Mouse (Mus musculus) adrenal gland, postnatal 4 days (tissue): ENCODE results near the gene Dhx32. TPM values are rescaled to one million over a fixed set of nuclear protein-coding genes. Genes with fewer than 3 reads are reported as not detected.
"Not testable (repeated sequence)": the region's sequence is repeated elsewhere in the genome, so short reads cannot be mapped to it uniquely, and the experiment has no call there.

ENCODE experiments used
- DNase-seq, 2 experiments: peaks; one replicate each; pipeline ENCODE4 v3.0.0; 2021 to 2022; ENCODE audit warnings: low spot score in 2 of 2, mixed read lengths in 2 of 2
- total RNA-seq, 2 experiments: library from RNA; stranded (reverse); gene quantifications; 2 replicates each; pipeline ENCODE4 v1.2.3; 2021

Gene Dhx32
- total RNA-seq, 2 experiments from 2014 or later, result 54.6 to 57.6 TPM

GRCm38 (mm10) chr7:133731971-133732645, 50.4 kb downstream of the Dhx32 start:
- no peak for DNase-seq

- no peak for DNase-seq
These were observed 52.0 kb downstream of the Dhx32 start for GRCm38 (mm10) chr7:133730324-133731191.

- DNase-seq, result no peak
These were observed 53.2 kb downstream of the Dhx32 start for GRCm38 (mm10) chr7:133729351-133729750.

GRCm38 (mm10) chr7:133727027-133727426, 55.5 kb downstream of the Dhx32 start:
- DNase-seq, result no peak

GRCm38 (mm10) chr7:133725571-133725970, 57.0 kb downstream of the Dhx32 start:
- DNase-seq, result no peak

GRCm38 (mm10) chr7:133724844-133725243, 57.7 kb downstream of the Dhx32 start:
- DNase-seq, result no peak

- no peak for DNase-seq
These were observed 61.9 kb downstream of the Dhx32 start for GRCm38 (mm10) chr7:133720616-133721015.

GRCm38 (mm10) chr7:133718580-133718979, 63.9 kb downstream of the Dhx32 start:
- DNase-seq, result no peak

GRCm38 (mm10) chr7:133715387-133715786, 67.1 kb downstream of the Dhx32 start:
- no peak for DNase-seq

GRCm38 (mm10) chr7:133707301-133707700, 75.2 kb downstream of the Dhx32 start:
- DNase-seq, result no peak

- DNase-seq, result no peak
These were observed 78.6 kb downstream of the Dhx32 start for GRCm38 (mm10) chr7:133703906-133704305.

- DNase-seq, result no peak
These were observed 80.2 kb downstream of the Dhx32 start for GRCm38 (mm10) chr7:133702333-133702732.

- DNase-seq, result no peak
These were observed 81.2 kb downstream of the Dhx32 start for GRCm38 (mm10) chr7:133701366-133701765.

GRCm38 (mm10) chr7:133699885-133700284, 82.6 kb downstream of the Dhx32 start:
- DNase-seq, result no peak

- no peak for DNase-seq
These were observed 84.4 kb downstream of the Dhx32 start for GRCm38 (mm10) chr7:133698021-133698709.

GRCm38 (mm10) chr7:133685644-133686043, 96.9 kb downstream of the Dhx32 start:
- not testable (repeated sequence) for DNase-seq

- no peak for DNase-seq
These were observed 97.8 kb downstream of the Dhx32 start for GRCm38 (mm10) chr7:133684701-133685100.

GRCm38 (mm10) chr7:133684110-133684509, 98.4 kb downstream of the Dhx32 start:
- no peak for DNase-seq

- no peak for DNase-seq
These were observed 98.9 kb downstream of the Dhx32 start for GRCm38 (mm10) chr7:133683626-133684025.

- DNase-seq, result no peak
These were observed 102.6 kb downstream of the Dhx32 start, which contains the start of gene Mmp21 for GRCm38 (mm10) chr7:133679961-133680360. TSS of gene Mmp21 (minus strand) at chr7:133680061.

- DNase-seq, result no peak
These were observed 103.1 kb downstream of the Dhx32 start for GRCm38 (mm10) chr7:133679439-133679838.

- DNase-seq, result no peak
These were observed 103.8 kb downstream of the Dhx32 start for GRCm38 (mm10) chr7:133678716-133679115.
